Mouse (Mus musculus) hindbrain, embryonic 11.5 days (tissue): Measurements from ENCODE around the gene Gsn. TPM values are rescaled to one million over a fixed set of nuclear protein-coding genes. Genes with fewer than 3 reads are reported as not detected.
A peak's percentile ranks its signal among the peaks of the same experiment; 100 is the strongest.

Experiments
- ATAC-seq: fragments of 200-750 bp; cut with Nextera tagmentation; 2 replicates; pipeline ENCODE4 v1.8.0; 2017; ENCODE audit warnings: mild to moderate bottlenecking, moderate TSS enrichment, moderate library complexity; ENCODE audit not compliant: low FRiP score
- DNase-seq: peaks from one replicate; pipeline ENCODE4 v3.0.0-alpha.2; 2015; ENCODE audit warnings: low spot score
- H3K27ac ChIP-seq: fragments of 300-500 bp; sonication (generic); 2 replicates; pipeline ENCODE4 v1.5.1; 2014; ENCODE audit warnings: mild to moderate bottlenecking, low read depth, low read length
- H3K27me3 ChIP-seq: fragments of 300-500 bp; sonication (generic); 2 replicates; pipeline ENCODE4 v1.6.1; 2014; ENCODE audit warnings: mild to moderate bottlenecking, low read length, moderate library complexity, mixed read lengths; ENCODE audit not compliant: control insufficient read depth, insufficient read depth
- H3K36me3 ChIP-seq: fragments of 300-500 bp; sonication (generic); 2 replicates; pipeline ENCODE4 v1.6.1; 2014; ENCODE audit warnings: mild to moderate bottlenecking, low read length, moderate library complexity, mixed read lengths; ENCODE audit not compliant: control insufficient read depth, insufficient read depth
- H3K4me1 ChIP-seq: fragments of 300-500 bp; sonication (generic); replicated peaks from 2 replicates; pipeline ENCODE4 v1.6.1; 2014; ENCODE audit warnings: low read length, mixed read lengths; ENCODE audit not compliant: control insufficient read depth, insufficient read depth
- H3K4me2 ChIP-seq: fragments of 300-500 bp; sonication (generic); replicated peaks from 2 replicates; pipeline ENCODE4 v1.6.1; 2014; ENCODE audit warnings: mild to moderate bottlenecking, low read depth, low read length
- H3K4me3 ChIP-seq: fragments of 300-500 bp; sonication (generic); 2 replicates; pipeline ENCODE4 v1.5.1; 2014; ENCODE audit warnings: low read depth, low read length
- H3K9ac ChIP-seq: fragments of 300-500 bp; sonication (generic); 2 replicates; pipeline ENCODE4 v1.6.1; 2014; ENCODE audit warnings: low read depth, low read length
- H3K9me3 ChIP-seq: fragments of 300-500 bp; sonication (generic); 2 replicates; pipeline ENCODE4 v1.6.1; 2016; ENCODE audit warnings: low read length; ENCODE audit not compliant: control insufficient read depth
- WGBS: fragments of 180-500 bp; shearing (Covaris S2); extraction: QIAGEN DNeasy Blood & Tissue Kit; methylation state at CpG from one replicate; pipeline ENCODE4 v1.1.7; 2014; 5-methylcytosine and 5-hydroxymethylcytosine counted together
- polyA plus RNA-seq: library from polyadenylated mRNA; unstranded; fragments of >200 nt; fragmentation: Nextera tagmentation; extraction: Ambion mirVana; gene quantifications from 2 replicates; pipeline ENCODE4 v1.2.1, GENCODE M21; 2014

The Gsn gene
- polyA plus RNA-seq, 1 experiment from 2014 or later = 40.2 TPM

- H3K4me1 ChIP-seq = 0 out of 2 replicates have a peak, but pooled peaks cover 2% of the 10 kb centered on the region
- no peaks in the 10 kb centered on the region for H3K9me3 ChIP-seq
- H3K27me3 ChIP-seq = peaks cover 23% of the 10 kb centered on the region
- H3K9ac ChIP-seq = no peak overlapping the region
- DNase-seq = no peak
- no peak overlapping the region for H3K4me3 ChIP-seq
- ATAC-seq = no peak
- no peaks in the 10 kb centered on the region for H3K36me3 ChIP-seq
- no peak overlapping the region for H3K4me2 ChIP-seq
- no peak overlapping the region for H3K27ac ChIP-seq
- 76% methylated on average over 7 of the region's 7 CpGs for WGBS
Observed at GRCm38 (mm10) chr2:35278371-35279210, 22.4 kb downstream of the Gsn start.

GRCm38 (mm10) chr2:35280001-35280400, 23.8 kb downstream of the Gsn start:
- WGBS = 66% methylated on average over 3 of the region's 3 CpGs
- Histone ChIP-seq H3K27me3 (peaks cover 23% of the 10 kb centered on the region), H3K36me3 (no peaks in the 10 kb centered on the region), H3K9ac (no peak overlapping the region), H3K4me2 (no peak overlapping the region), H3K4me3 (no peak overlapping the region), H3K9me3 (no peaks in the 10 kb centered on the region), H3K27ac (no peak overlapping the region), H3K4me1 (0 out of 2 replicates have a peak, but pooled peaks cover 2% of the 10 kb centered on the region)
- ATAC-seq = no peak
- no peak for DNase-seq

GRCm38 (mm10) chr2:35282214-35282613, 26.0 kb downstream of the Gsn start:
- H3K4me1 ChIP-seq = 0 out of 2 replicates have a peak, but pooled peaks cover 2% of the 10 kb centered on the region
- H3K4me3 ChIP-seq = peak overlapping the region; percentile 16; the same call in 1 of the 2 replicates
- H3K9me3 ChIP-seq = no peaks in the 10 kb centered on the region
- DNase-seq = no peak
- peak overlapping the region; percentile 35 for H3K4me2 ChIP-seq
- no peak overlapping the region for H3K27ac ChIP-seq
- peaks cover 23% of the 10 kb centered on the region for H3K27me3 ChIP-seq
- WGBS = 2% methylated on average over 31 of the region's 32 CpGs
- H3K9ac ChIP-seq = 0 out of 2 replicates have a peak overlapping the region, but pooled peaks have one; percentile 11
- ATAC-seq = no peak
- no peaks in the 10 kb centered on the region for H3K36me3 ChIP-seq

- Histone ChIP-seq H3K27me3 (peaks cover 23% of the 10 kb centered on the region), H3K4me1 (0 out of 2 replicates have a peak, but pooled peaks cover 2% of the 10 kb centered on the region), H3K4me3 (no peak overlapping the region), H3K9me3 (no peaks in the 10 kb centered on the region), H3K27ac (no peak overlapping the region), H3K4me2 (no peak overlapping the region), H3K9ac (no peak overlapping the region), H3K36me3 (no peaks in the 10 kb centered on the region)
- 87% methylated on average over 4 of the region's 4 CpGs for WGBS
- ATAC-seq = no peak
- no peak for DNase-seq
Observed at GRCm38 (mm10) chr2:35283997-35284396, 27.8 kb downstream of the Gsn start.

- ATAC-seq (no peak), DNase-seq (no peak)
- no peak overlapping the region for H3K9ac ChIP-seq
- H3K36me3 ChIP-seq = no peaks in the 10 kb centered on the region
- no peak overlapping the region for H3K27ac ChIP-seq
- no peaks in the 10 kb centered on the region for H3K9me3 ChIP-seq
- no peak overlapping the region for H3K4me2 ChIP-seq
- 0 out of 2 replicates have a peak, but pooled peaks cover 2% of the 10 kb centered on the region for H3K4me1 ChIP-seq
- peaks cover 23% of the 10 kb centered on the region for H3K27me3 ChIP-seq
- H3K4me3 ChIP-seq = no peak overlapping the region
- WGBS = 79% methylated on average over 5 of the region's 5 CpGs
Observed at GRCm38 (mm10) chr2:35285209-35285608, 29.0 kb downstream of the Gsn start.

- no peaks in the 10 kb centered on the region for H3K36me3 ChIP-seq
- 0 out of 2 replicates have a peak, but pooled peaks cover 2% of the 10 kb centered on the region for H3K4me1 ChIP-seq
- no peak overlapping the region for H3K9ac ChIP-seq
- no peaks in the 10 kb centered on the region for H3K9me3 ChIP-seq
- ATAC-seq = no peak
- H3K4me2 ChIP-seq = no peak overlapping the region
- no peak overlapping the region for H3K4me3 ChIP-seq
- WGBS = 85% methylated on average over 12 of the region's 12 CpGs
- H3K27ac ChIP-seq = no peak overlapping the region
- H3K27me3 ChIP-seq = peaks cover 14% of the 10 kb centered on the region
- no peak for DNase-seq
Observed at GRCm38 (mm10) chr2:35287017-35287620, 30.9 kb downstream of the Gsn start.

- no peak overlapping the region for H3K4me3 ChIP-seq
- H3K27me3 ChIP-seq = no peaks in the 10 kb centered on the region
- WGBS = 41% methylated on average over 13 of the region's 13 CpGs
- ATAC-seq = 0 out of 2 replicates have a peak, but pooled peaks have one; percentile 45
- peak; percentile 90 for DNase-seq
- no peaks in the 10 kb centered on the region for H3K36me3 ChIP-seq
- H3K9me3 ChIP-seq = no peaks in the 10 kb centered on the region
- no peak overlapping the region for H3K27ac ChIP-seq
- H3K4me2 ChIP-seq = no peak overlapping the region
- no peaks in the 10 kb centered on the region for H3K4me1 ChIP-seq
- H3K9ac ChIP-seq = no peak overlapping the region
Observed at GRCm38 (mm10) chr2:35288758-35289635, 32.8 kb downstream of the Gsn start.

- ATAC-seq = no peak
- no peaks in the 10 kb centered on the region for H3K36me3 ChIP-seq
- no peak overlapping the region for H3K27ac ChIP-seq
- H3K9me3 ChIP-seq = no peaks in the 10 kb centered on the region
- whole genome bisulfite sequencing = 36% methylated on average over 3 of the region's 3 CpGs
- H3K9ac ChIP-seq = no peak overlapping the region
- no peak overlapping the region for H3K4me2 ChIP-seq
- H3K4me3 ChIP-seq = no peak overlapping the region
- no peaks in the 10 kb centered on the region for H3K4me1 ChIP-seq
- no peaks in the 10 kb centered on the region for H3K27me3 ChIP-seq
- peak; percentile 75 for DNase-seq
Observed at GRCm38 (mm10) chr2:35291856-35292255, 35.7 kb downstream of the Gsn start.
